Mouse (Mus musculus) cerebellum, postnatal 10 days (tissue): ENCODE results near the gene Cd79b.
A peak's percentile ranks its signal among the peaks of the same experiment; 100 is the strongest.

Experiments
- DNase-seq, 2 experiments: peaks; one replicate each; pipeline ENCODE4 v3.0.0; 2021; ENCODE audit warnings: mixed read lengths in 2 of 2

Gene Cd79b

DNA sequence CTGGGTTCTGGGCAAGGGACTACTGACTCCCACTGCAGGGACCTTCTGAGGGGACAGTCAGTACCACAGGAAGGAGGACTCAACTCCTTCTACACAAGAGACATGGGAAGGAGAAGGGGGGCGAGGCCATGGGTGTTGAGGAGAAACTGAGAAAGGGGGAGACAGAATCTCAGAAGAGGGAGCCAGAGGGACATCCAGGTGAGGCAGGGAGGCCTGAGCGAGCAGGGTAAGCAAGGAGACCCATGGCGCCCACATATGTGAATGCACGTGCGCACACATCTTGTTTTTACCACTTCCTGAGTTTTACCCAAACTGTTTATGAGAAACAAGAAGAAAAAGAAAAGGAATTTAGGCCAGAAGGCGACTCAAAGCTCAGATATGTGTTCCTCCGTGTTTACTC is 3.2 kb upstream of the Cd79b start:
- DNase-seq: no peak

GRCm38 (mm10) chr11:106316416-106316815 is 1.9 kb upstream of the Cd79b start:
- DNase-seq: no peak

- DNase-seq: no peak
These were observed 1.0 kb downstream of the Cd79b start for GRCm38 (mm10) chr11:106313533-106313932.

GRCm38 (mm10) chr11:106310123-106310522 is 4.4 kb downstream of the Cd79b start:
- no peak for DNase-seq

- DNase-seq: no peak
These were observed 6.4 kb downstream of the Cd79b start for GRCm38 (mm10) chr11:106308162-106308561.

DNA sequence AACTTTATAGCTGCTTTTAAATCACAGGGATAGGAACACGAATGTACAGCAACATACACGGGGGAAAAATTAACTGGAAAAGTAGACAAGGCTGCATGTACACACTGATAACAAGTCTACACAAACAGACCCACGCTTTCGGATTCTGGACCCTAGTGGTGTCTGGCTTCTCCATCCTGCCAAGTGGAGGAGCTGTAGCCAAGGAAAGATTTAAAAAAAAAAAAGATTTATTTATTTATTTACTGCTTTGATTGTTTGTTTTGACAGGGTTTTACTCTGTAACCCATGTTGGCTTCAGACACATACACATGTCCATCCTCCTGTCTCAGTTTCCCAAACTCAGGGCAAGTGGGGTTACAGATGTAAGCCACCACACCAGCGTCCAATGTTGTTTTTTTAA is 7.1 kb downstream of the Cd79b start:
- DNase-seq: no peak

DNA sequence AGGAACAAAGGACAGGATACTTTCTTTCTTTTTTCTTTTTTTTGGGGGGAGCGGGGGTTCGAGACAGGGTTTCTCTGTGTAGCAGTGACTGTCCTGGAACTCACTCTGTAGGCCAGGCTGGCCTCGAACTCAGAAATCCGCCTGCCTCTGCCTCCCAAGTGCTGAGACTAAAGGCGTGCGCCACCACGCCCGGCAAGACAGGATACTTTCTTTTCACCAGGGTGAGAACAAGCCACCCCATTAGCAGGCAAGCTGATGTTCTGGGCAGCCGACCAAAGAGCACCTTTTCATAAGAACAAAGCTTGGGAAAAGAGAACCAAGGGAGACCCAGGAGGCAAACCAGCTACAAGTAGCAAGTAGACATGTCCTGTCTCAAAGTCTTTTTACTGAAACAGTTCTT is 7.8 kb downstream of the Cd79b start:
- DNase-seq: no peak

- no peak for DNase-seq
These were observed 8.5 kb downstream of the Cd79b start for GRCm38 (mm10) chr11:106306065-106306385.

DNA sequence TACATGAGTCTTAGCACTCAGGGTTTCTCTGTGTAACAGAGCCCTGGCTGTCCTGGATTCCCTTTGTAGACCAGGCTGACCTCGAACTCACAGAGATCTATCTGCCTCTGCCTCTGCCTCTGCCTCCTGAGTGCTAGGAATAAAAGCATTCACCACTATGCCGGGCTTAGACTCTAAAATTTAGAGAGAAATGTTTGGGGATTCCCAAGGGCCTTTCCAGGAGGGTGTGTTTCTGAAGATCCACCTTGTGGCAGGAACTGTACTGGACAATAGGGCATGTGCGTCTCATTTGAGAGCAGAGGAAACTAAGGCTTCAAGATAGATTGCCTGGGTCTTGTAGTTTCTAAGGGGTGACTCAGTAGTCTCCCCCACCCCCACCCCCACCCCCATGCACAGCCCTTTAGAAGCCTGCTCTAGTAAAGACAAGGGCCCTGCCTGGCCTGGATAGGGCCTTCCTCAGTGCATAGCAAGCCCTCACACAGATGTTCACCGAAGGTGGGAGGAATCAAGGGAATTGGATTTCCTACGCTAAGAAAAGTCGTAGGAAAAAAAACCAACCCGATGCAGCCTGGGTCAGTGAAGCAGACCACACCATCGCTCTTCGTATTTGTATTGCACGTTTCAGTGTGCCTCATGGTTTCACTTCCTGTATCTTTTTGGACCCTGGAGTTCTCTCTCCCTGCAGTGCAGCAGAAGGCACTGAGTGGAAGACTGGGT is 9.1 kb downstream of the Cd79b start:
- DNase-seq: no peak

- DNase-seq: peak; percentile 79 to 85
These were observed 11.9 kb downstream of the Cd79b start for GRCm38 (mm10) chr11:106302634-106303033.

GRCm38 (mm10) chr11:106301765-106302164 is 12.8 kb downstream of the Cd79b start, which contains the start of gene Gh:
Gene Gh (minus strand): TSS chr11:106301865.
- no peak for DNase-seq

- peak; percentile 88 to 90 for DNase-seq
These were observed 22.7 kb downstream of the Cd79b start for GRCm38 (mm10) chr11:106291861-106292260.

DNA sequence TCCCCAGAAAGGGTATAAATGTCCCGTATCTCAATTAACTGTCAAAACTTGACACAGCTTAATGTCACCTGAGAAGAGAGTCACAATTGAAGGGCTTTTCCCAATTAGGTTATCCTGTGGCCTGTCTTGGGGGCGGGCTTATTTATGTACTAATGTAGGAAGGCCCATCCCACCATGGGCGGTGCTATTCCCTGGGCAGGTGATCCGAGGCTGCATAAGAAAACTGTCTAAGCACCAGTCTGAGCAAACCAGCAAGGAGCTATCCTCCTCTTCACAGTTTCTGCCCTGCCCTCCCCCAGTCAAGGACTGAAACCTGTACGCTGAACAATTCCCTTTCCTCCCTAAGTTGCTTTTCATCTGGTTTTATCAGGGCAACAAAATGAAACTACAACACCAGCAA is 24.2 kb downstream of the Cd79b start:
- DNase-seq: no peak

- DNase-seq: peak; percentile 97
These were observed 25.2 kb downstream of the Cd79b start for GRCm38 (mm10) chr11:106289369-106289768.

DNA sequence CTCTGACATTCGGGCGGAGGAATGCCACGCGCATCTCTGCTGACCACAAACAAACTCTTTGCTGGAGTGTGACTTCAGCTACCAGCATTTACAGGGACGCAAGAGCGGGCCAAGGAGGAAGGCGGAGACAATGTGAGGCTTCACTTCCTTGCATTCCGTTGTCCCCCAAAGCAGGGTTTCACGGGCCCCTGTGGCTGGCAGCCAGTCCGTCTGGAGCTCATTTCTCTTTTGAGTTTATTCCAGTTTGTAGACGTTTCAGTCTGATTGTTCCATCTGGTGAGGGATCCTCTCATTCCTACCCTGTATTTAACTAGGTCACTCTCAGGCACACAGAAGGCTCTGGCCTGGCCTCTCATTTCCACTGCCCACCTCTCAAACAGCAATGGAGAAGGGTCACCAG is 27.6 kb downstream of the Cd79b start:
- peak; percentile 79 for DNase-seq

DNA sequence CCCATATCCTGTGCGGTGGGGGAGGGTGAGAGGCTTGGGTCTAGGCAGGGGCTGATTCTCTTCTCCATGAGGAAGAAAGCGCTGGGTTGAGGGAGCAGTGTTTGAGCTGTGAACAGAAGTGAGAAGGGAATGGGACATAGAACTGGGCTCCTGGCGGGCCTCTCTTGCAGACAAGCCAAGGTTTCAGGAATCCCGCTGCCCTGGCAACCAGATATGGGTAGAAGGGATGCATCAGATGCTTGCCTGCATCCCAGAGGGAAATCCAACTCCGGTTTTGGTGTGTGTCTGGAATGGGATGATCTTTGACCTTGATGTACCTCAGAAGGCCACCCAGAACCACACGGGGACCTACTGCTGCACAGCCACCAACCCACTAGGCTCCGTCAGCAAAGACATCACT is 28.4 kb downstream of the Cd79b start:
- peak; percentile 39 to 49 for DNase-seq

DNA sequence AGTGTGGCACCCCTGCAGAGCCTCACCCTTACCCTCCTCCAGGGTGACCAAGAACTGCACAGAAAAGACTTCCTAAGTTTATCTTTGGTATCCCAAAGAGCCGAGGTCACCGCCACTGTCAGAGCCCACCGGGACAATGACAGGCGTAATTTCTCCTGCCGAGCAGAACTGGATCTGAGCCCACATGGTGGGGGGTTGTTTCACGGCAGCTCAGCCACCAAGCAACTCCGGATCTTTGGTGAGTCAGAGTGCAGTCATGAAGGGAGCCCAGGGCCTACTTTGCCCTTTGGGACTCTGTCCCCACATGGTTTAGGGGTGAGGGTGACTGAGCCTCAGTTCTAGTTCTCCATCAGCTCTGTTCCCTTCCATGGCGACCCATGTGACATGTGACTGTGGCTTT is 30.4 kb downstream of the Cd79b start:
- peak; percentile 43 to 54 for DNase-seq

DNA sequence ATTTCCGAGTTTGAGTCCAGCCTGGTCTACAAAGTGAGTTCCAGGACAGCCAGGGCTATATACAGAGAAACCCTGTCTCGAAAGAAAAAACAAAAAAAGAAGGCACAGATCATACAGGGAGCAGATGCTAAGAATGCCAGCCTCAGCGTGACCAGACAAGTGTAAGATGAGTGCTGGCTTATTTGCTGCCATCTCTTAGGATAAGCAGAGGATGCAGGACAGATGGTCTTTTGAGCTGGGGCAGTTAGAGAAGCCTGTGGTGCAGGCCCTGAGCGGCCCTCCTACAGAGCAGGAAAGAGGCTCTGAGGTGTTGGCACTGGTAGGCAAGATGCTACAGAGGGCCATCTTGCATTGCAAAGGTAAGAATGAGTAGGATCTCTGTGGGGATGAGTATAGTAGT is 31.2 kb downstream of the Cd79b start:
- peak; percentile 25 to 41 for DNase-seq

DNA sequence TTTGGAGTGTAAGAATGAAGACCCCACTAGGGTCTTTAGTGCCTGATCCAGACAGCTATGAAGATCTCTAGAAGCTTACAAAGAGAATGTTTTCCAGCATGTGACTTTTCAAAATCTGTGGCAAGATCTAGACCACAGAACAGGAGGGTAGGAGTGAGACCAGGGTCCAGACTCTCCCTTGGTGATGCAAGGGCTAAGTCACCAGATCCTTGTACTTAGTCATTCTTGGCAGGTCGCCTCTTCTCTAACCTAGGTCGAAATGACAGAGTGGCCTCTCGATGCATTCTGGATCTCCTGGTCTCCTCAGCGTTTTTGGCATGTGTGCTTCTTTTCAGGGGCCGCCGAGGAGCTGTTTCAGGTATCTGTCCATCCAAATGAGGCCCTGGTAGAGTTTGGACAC is 32.1 kb downstream of the Cd79b start:
- DNase-seq: no peak

DNA sequence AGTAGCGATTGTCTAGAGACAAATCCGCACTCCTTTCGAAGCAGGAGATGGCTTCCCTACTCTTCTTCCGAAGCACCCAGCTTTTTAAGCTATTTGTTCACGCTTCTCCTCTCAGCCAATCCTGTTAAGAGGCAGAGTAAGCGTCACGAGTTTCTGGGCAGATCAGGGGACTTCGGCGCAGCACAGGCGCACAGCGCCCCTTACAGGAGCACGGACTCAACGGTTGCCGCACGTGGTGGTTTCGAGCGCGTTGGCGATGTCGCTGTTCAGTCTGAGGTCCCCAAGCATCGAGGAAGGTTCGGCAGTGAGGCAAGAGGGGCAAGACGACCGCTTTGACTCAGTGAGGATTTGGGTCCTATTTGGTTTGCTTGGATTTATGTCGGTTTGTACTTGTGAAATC is 38.1 kb downstream of the Cd79b start, which contains the start of gene Tcam1:
Gene Tcam1, plus strand, starts transcription at position 219 of the 400 bp plus-strand sequence.
- DNase-seq: peak; percentile 97 to 98

GRCm38 (mm10) chr11:106274971-106275411 is 39.6 kb downstream of the Cd79b start:
- DNase-seq: peak; percentile 38 to 40

GRCm38 (mm10) chr11:106274374-106274773 is 40.2 kb downstream of the Cd79b start:
- peak in 1 of 2 experiments; percentile 22 for DNase-seq

DNA sequence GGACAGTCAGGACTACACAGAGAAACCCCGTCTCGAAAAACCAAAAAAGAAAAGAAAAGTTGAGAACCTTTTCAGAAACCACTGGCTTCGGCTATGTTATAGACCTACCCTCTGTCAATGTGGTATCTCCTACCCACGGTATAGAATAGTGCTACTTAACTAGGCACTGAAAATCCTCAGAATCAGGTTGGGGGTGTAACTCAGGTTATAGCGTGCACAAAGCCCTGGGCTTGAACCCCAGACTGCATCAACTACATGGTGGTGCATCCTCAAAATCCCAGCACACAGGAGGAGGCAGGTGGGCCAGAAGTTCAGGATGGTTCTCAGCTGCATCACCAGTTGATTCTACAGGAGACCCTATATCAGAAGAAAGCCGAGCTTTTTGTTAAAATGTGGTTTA is 40.8 kb downstream of the Cd79b start:
- peak in 1 of 2 experiments; percentile 8 for DNase-seq

GRCm38 (mm10) chr11:106273311-106273684 is 41.3 kb downstream of the Cd79b start:
- DNase-seq: no peak
